Mouse (Mus musculus): ENCODE data around the gene Colq.
"Not testable (repeated sequence)": the region's sequence is repeated elsewhere in the genome, so short reads cannot be mapped to it uniquely, and the experiment has no call there.

Colq gene

DNA sequence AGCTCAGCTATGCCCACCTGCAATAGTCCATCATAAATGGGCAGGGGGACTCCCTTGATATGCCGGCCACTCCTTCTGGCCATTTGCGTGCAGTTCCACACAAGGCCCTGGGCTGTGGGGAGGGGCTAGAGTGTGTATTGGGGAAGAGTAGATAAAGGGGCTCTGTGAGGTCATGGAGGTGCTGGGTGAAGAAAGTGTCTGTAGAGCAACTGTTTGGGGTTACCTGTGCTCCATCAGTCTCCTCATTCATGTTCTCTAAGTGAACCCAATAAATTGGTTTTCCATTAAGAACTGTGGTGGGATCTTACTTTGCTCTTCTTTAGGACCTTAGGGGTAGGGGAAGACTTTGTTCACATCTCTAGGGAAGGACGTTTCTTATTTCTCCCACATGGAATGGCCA is at the start of gene Colq:
Gene Colq, minus strand, starts transcription at position 101 of the 400 bp plus-strand sequence.
- no peak for DNase-seq (ENCODE audit: low read depth)

DNA sequence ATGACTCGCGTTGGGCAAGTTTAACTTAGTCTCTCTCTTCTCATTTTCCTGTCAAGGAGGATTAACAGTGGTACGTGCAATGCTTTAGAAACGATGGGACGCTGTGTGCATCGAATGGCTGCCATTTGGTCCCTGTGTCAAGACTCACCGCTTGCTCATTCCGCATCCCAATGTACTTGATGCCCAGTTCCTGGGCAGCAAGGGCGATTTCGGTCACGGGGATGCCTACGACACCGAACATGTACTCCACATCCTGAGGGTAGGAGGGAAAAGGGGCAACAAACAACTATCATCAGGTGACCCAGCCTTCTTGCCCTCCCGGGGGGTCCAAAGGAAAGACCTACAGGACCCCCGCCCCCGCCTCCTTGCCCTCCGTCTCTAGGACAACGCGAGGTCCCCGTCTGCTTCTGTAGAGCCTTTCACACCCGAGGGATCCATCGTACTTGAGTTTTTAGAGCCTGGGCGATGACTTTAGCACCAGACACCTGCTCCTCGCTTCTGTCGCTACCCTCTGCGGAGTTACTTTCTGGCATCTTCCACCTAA is 49.3 kb upstream of the Colq start, which contains the start of gene Gm49387:
Gene Gm49387, minus strand, starts transcription at position 533 of the 544 bp plus-strand sequence.
- DNase-seq (ENCODE audit: low read depth): no peak

DNA sequence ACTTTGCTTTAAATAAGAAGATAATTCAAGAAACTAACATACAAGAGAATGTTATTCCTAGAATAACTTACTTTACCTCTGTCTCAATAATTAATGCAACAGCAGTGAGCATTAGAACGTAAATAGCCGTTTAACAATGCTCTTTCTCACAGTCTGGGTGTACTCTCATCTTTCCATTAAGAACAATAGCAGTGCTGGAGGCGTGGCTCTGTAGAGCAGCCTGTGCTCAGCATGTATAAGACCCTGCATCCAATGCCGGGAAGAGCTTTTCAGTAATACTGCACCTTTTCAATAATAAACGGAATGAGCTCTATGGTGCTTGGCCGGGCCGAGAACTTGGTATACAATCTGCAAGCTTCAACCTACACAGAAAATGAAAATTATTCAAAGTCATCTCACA is 39.5 kb upstream of the Colq start:
- no peak for DNase-seq (ENCODE audit: low read depth)

DNA sequence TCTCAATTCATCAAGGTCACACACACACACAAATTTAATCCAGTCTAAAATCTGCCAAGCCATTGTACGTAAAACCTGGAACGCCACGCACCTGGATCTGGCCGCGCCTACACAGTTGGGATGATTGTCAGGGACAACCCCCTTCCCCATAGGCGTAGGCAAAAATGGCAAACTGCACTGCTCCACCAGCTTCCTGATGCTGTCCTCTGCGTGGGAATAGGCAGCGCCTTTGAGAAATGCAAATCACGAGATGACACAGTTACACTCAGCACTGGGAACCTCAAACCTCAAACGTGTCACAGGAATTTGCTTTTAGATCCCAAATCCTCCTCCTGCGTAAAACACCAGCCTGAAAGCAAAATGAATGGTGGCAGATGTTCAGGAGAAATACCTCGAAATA is 31.6 kb upstream of the Colq start:
- DNase-seq (ENCODE audit: low read depth): no peak

DNA sequence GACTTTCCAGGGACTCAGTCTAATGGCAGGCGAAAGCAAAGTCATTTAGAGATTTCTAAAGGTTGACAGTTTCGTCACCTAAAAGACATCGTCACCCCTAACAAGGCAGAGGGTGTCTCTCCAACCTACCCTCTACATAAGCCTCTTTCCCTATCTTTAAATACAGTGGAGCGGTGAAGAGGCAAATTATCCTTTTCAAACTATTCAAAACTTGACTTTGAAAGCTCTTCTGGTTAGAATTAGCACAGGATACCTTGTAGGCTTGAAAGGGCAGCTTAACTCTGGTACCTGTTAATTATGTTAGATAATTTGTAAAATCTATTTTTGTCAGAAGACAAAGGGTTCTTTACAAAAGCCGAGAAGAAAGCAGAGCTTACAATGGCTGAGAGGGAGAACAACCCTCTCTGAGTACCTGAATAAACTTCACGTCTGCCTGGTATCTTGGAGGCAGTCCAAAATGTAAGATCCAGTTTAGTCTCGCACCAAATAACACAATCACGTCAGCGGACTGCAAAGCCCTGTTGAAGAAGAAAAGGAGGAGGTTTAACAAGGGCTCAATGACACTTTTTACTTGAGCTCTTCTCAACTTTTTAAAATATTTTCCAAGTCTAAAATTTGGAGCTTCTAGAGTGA is 29.6 kb upstream of the Colq start:
- DNase-seq (ENCODE audit: low read depth): no peak

DNA sequence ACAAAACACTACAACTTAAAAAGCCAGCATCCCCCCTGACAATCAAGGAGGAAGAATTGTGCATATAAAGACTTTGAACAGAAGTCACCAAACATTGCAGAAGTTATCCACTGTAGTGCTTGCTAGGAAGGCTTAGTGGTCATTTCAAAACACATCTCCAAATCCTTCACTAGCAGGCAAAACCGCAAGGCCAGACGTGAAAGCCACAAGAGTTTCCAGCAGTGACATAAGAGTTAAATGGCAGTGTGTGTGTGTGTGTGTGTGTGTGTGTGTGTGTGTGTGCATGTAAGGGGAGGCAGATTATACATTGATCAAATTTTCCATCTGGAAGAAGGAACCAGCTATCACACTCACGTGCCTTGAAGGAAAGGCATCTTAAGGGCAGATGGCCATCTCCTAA is 26.9 kb upstream of the Colq start:
- DNase-seq (ENCODE audit: low read depth): no peak

DNA sequence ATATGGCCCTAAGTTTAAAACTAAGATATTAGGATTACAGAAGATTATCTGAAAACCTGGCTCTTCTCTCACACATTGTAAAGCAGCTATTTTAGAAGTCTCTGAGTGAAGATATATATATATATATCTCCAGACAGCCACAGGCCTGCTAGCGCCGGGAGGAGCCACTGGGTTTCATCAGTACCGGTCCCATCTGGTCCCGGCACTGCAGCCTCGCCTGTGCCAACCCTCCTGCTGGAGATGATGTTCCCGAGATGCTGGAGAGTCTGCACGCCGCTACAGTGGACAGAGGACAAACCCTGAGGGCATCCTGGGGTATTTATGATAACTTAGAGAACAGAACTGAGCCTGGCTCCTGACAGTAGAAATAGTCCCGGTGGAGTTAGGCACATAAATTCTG is 26.1 kb upstream of the Colq start:
- no peak for DNase-seq (ENCODE audit: low read depth)

DNA sequence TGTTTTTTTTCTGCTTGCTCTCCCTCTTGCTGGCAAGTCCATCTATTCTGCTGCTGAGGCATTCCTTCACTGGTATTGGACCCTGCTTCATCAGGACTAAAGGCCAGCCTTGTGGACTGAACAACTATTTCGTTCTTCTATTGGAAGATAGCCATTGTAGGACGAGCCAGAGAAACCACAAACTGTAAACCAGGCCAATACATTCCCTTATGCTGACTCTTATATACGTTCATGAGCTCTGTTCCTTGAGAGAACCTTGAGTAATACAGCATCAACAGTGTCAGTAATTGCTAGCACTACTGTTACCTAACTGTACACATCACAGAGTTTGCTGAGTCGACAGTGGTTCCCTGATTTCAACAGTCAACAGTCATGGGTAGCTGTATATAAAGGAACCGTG is 22.5 kb upstream of the Colq start:
- DNase-seq (ENCODE audit: low read depth): no peak

DNA sequence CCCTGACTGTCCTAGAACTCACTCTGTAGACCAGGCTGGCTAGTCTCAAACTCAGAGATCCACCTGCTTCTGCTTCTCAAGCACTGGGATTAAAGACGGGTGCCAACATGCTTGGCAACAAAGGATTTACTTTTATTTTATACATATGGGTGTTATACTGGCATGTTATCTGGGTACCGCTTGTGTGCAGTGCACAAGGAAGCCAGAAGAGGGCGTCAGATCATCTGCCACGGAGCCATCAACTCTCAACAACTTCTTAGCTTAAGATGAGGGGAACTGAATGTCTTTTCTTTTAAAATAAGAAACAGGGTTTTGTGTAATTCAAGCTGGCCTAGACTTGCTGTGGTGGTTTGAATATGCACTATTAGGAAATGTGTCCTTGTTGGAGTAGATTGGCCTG is 20.8 kb upstream of the Colq start:
- DNase-seq (ENCODE audit: low read depth): no peak

DNA sequence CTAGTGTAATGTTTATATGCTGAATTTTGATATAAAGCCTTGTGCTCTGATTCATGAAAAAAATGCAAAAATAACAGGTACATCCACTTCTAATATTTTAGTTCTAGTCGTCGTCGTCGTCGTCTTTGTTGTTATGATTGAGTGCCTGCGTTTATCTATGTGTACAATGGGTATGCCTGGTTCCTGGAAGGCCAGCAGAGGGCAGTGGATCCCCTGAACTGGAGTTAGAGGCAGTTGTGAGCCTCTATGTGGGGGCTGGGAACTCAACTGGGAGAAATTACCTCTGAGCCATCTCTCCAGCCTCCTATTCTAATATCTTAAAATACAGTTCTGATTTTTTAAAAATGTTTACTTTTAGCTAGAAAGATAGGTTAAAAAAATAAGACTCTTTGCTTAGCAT is 14.4 kb upstream of the Colq start:
- no peak for DNase-seq (ENCODE audit: low read depth)

DNA sequence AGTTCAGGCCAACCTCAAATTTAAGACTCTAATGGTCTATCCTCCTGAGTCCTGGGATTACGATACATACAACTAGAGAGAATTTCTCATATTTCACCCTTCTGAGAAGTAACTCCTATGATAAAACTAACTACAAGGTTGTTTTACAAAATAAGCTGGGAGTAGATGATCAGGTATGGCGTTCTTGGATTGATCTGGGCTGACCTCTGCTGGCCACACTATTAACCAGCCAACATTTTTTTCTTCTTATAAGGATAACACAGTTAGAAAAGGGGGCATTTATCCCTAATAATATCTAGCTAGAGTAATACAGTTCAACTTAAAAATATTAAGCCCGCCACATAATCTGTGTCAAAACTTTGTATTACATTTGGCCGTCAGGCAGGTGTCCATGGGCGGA is 13.8 kb upstream of the Colq start:
- DNase-seq (ENCODE audit: low read depth): no peak

DNA sequence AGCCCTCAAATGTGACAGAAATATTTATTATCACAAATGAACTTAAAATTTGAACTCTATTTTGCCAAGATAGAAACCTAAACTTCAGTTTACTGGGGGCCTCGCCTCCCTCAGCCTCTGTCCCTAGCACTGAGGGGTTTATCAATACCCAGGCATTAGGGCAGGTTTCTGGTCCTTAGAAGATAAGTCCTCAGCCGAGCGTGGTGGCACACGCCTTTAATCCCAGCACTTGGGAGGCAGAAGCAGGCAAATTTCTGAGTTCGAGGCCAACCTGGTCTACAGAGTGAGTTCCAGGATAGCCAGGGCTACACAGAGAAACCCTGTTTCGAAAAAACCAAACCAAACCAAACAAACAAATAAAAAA is 11.5 kb upstream of the Colq start:
- DNase-seq (ENCODE audit: low read depth): not testable (repeated sequence)

DNA sequence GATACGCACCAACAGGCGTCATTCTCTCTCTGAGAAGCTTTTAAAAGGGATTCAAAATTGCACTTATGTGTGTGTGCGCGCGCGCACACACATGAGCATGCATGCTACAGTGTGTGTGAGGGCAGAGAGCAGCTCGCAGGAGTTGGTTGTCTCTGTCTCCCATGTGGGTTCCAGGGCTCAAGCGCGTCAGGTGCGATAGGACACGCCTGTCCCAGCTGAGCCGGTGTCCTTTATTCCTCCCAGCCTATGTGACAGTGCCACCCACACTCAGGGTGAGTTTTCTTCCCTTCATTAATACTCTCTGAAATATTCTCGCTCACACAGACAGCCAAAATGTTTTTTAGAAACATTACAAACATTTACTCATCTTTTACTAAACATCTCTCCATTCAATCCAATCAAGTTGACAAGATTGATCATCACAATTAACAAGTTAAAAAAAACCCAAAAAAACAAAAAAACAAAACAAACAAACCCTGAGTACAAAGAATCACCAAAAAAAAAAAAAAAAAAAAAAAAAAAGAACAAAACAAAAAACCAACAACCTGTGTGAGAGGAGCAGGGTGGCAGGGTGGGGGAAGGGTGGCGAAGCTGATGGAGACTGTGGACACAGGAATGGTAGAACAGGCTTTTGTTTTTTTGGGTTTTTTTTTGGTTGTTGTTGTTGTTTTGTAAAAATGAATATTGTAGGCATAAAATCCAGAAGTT is 10.9 kb upstream of the Colq start:
- DNase-seq (ENCODE audit: low read depth): no peak

DNA sequence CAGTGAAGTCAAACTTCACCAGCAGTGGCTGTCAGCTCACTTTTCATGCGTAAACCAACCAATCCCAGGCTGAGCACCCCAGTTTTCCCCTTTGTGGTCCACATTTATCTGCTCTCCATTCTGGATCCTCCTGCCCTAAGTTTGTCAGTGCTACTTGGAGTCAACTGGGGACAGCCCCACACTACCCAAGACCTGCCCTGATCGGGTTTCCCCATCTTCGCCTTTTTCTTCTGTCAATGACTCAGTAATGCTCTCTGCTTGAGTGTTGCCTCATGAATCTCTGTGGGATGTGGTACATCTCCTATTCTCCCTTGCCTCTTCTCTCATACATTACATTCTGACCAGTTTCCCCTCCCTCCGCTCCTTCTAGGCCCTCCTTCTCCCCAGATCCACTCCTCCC is 6.3 kb upstream of the Colq start:
- DNase-seq (ENCODE audit: low read depth): no peak

DNA sequence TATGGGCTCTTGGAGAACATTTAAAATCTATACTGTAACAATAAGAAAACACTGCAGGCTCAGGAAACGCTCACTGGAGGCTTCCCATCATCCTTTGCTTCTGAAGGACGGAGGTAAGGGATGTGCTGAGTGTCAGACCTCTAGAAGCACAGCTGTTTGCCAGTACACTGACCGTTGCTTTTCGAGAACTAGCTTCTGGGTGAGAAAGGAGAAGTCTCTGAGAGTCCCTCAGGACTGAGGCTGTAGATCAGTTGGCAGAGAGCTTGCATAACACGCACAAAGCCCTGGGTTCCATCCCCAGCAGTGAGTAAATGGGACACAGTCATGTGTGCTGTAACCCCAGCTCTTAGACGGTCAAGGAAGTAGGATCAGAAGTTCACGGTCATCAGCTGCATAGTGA is 5.3 kb upstream of the Colq start:
- DNase-seq (ENCODE audit: low read depth): no peak

DNA sequence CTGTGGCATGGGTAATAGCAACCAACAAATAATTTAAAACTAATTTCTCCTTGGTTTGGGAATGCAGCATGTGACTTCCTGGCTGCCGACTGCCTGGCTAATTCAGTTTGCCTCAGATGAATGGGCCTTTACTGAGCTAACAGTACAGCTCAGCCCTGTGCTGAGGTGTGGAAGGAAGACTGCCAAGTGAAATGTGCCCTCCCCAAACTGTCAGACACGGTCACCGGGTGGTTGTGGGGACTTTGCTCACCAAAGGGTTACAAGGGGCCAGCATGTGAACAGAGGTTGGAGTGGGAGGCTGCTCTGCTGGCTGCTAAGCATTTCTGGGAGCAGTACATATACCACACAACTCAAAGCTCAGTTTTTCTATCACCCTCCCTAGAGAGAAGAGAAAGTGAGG is 3.5 kb upstream of the Colq start:
- DNase-seq (ENCODE audit: low read depth): no peak

DNA sequence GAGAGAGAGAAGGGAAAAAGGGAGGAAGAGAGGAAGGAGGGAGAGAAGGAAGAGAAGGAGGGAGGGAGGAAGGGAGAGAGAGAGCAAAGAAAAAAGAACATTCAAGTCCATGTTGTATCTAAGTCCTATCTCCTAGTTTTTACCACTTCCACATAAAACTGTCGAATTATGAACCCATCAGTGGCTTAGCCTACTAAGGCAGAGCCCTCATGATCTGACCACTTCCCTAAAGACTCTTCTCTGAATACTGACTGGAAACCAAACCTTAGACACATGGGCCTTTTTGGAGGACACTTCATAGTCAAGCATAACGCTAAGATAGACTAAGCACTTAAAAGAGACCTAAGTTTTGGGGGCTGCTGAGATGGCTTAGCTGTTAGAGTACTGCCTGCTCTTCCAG is 1.9 kb upstream of the Colq start:
- DNase-seq (ENCODE audit: low read depth): no peak

DNA sequence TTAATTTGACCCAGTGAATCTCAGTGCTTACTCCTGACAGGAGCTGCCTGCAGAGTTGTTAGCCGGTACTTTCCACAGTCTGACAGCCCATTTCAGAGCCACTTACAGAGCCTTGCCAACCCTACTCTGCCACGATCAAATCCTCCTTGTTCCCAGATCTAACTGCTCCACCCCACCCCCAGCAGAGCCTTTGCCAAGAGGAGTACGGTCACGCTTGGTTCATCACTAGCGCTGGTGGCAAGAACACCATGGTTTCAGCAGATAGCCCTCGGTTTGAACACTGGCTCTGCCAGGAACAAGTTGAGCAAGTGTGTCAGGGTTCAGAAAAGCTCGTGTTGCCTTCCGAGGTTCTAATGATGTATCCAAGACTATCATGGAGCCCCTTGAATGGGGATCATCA is 4.7 kb downstream of the Colq start:
- no peak for DNase-seq (ENCODE audit: low read depth)

DNA sequence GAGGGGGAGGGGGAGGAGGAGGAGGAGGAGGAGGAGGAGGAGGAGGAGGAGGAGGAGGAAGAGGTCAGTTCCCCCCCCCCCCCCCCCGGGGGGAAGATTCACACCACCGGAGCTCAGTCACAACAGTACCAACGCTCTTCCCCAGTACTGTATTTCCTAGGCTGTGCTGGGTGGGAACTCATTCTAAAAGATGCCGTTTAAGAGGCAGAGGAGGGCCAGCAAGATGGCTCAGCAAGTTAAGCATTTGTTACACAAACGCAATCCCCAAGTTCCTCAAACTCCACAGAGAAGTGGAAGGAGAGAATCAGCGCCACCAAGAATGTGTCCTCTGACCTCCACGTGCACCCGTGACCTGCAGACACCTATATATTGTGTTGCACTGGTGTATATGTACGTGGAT is 8.1 kb downstream of the Colq start:
- DNase-seq (ENCODE audit: low read depth): no peak

DNA sequence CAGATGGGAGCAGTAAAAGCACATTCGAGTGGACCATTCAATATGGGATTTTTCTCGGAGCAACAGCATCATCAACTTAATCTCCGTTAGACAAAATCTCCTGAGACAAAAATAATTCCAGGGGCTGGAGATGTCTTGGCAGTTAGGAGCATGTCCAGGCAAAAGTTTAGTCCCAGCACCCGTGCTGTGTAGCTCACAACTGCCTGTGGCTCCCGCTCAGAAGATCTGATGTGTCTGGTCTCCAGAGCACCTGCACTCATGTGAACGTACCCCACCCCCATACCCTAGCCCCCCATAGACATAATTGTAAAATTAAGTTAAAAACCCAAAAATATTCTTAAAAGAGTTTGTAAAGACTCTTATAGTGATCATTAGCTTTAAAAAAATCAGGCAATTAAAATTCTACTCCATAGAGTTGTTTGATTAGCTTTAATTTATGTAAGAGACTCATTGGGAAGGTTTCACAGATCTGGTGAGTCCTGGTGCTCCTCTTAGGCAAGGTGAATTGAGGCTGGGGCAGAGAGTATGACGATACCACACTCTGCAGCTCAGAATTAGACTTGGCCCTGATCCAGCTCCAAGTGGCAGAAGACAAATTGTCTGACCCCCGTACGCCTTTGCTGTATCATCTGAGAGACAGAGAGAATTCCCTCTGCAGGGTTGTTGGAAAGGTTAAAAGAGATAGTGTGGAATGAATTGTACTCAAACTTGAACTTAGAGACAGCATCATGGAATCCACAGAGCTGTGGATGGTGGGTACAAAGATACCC is 13.0 kb downstream of the Colq start:
- DNase-seq (ENCODE audit: low read depth): no peak

DNA sequence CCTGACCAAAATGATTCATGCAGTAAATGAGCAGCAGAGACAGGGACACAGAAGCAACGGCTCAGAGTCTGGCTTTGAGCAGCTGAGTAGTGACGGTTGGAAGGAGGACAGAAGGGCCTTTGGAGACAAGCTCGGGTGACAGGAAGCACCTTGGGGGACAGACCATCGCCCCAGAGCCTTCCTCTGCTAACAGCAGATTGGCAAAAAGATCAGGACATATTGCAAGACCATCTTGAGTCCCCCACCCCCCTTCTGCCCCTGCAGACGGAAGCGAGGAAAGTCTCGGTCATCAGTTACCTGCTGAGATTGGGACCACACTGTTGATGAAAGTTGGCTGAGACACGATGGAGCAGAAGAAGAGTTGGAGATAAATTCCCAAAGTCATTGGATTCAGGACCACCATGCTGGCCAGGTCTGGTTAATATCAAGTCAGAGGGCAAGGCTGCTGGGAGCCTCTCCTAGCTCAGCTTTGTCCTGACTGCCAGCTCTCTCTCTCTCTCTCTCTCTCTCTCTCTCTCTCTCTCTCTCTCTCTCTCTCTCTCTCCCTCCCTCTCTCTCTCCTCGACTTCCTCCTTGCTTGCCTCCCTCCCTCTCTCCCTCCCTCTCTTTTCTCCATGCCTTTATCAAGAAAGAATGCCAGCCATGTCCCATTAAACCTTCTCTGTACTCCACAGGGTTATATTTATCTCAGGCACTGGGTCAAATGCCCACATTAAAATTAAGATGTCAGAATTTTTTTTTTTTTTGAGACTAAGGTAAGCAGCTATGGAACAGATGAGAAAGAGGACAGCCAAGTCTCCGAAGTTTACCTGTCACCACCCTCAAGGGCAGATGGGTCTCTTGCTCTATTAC is 14.1 kb downstream of the Colq start:
- no peak for DNase-seq (ENCODE audit: low read depth)

DNA sequence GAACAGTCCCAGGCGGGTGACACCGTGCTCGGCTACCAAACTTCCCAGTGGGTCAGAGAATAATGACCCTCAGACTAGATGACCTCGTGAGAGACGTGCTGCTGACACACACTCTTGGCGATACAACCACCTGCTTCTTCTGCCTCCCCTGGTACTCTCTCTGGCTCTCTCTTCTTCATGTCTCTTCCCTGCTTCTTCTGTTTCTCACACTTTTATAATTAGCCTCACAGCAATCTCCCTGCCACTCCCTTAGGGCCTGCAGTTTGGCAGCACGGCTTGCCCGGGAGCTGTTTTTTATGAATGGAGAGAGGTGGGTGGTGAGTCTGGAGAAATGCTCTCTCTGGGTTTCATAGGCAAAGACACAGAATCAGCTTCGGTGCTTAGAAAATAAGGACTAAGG is 15.3 kb downstream of the Colq start:
- no peak for DNase-seq (ENCODE audit: low read depth)
